Mouse (Mus musculus) cerebellum, postnatal 25 days (tissue): Measurements from ENCODE around the gene Abhd17c.
"Not testable (repeated sequence)": the region's sequence is repeated elsewhere in the genome, so short reads cannot be mapped to it uniquely, and the experiment has no call there.

Source experiments
- DNase-seq, 2 experiments: peaks; one replicate each; pipeline ENCODE4 v3.0.0; 2021; ENCODE audit warnings: mixed read lengths in 2 of 2

The Abhd17c gene

GRCm38 (mm10) chr7:84151001-84151959 lies at the start of gene Abhd17c:
TSS of gene Abhd17c (minus strand) at chr7:84151893.
- DNase-seq: peak in 1 of 2 experiments; percentile 64

GRCm38 (mm10) chr7:84197208-84197860 lies 45.6 kb upstream of the Abhd17c start:
- no peak for DNase-seq

- DNase-seq: no peak
These were observed 44.5 kb upstream of the Abhd17c start for GRCm38 (mm10) chr7:84196221-84196620.

GRCm38 (mm10) chr7:84192256-84192655 lies 40.6 kb upstream of the Abhd17c start:
- no peak for DNase-seq

- DNase-seq: no peak
These were observed 39.8 kb upstream of the Abhd17c start for GRCm38 (mm10) chr7:84191476-84191875.

GRCm38 (mm10) chr7:84188196-84188595 lies 36.5 kb upstream of the Abhd17c start:
- no peak for DNase-seq

GRCm38 (mm10) chr7:84185196-84185595 lies 33.5 kb upstream of the Abhd17c start:
- no peak for DNase-seq

- DNase-seq: no peak
These were observed 33.0 kb upstream of the Abhd17c start for GRCm38 (mm10) chr7:84184703-84185102.

- DNase-seq: not testable (repeated sequence)
These were observed 27.1 kb upstream of the Abhd17c start for GRCm38 (mm10) chr7:84178809-84179208.

GRCm38 (mm10) chr7:84174655-84175448 lies 23.2 kb upstream of the Abhd17c start:
- peak; percentile 4 to 9 for DNase-seq

- no peak for DNase-seq
These were observed 21.7 kb upstream of the Abhd17c start for GRCm38 (mm10) chr7:84173394-84173793.

GRCm38 (mm10) chr7:84171177-84171787 lies 19.6 kb upstream of the Abhd17c start:
- DNase-seq: no peak

- DNase-seq: no peak
These were observed 16.7 kb upstream of the Abhd17c start for GRCm38 (mm10) chr7:84168355-84168754.

- DNase-seq: no peak
These were observed 15.2 kb upstream of the Abhd17c start for GRCm38 (mm10) chr7:84166721-84167419.

GRCm38 (mm10) chr7:84166007-84166406 lies 14.3 kb upstream of the Abhd17c start:
- no peak for DNase-seq

- no peak for DNase-seq
These were observed 13.6 kb upstream of the Abhd17c start for GRCm38 (mm10) chr7:84165288-84165687.

GRCm38 (mm10) chr7:84164880-84165279 lies 13.2 kb upstream of the Abhd17c start:
- DNase-seq: no peak

- DNase-seq: no peak
These were observed 12.7 kb upstream of the Abhd17c start for GRCm38 (mm10) chr7:84164419-84164818.

GRCm38 (mm10) chr7:84163585-84163984 lies 11.9 kb upstream of the Abhd17c start:
- DNase-seq: no peak

GRCm38 (mm10) chr7:84159414-84159813 lies 7.7 kb upstream of the Abhd17c start:
- DNase-seq: no peak

GRCm38 (mm10) chr7:84153821-84154220 lies 2.1 kb upstream of the Abhd17c start:
- DNase-seq: no peak

- DNase-seq: no peak
These were observed 1.1 kb upstream of the Abhd17c start for GRCm38 (mm10) chr7:84152821-84153220.
